Mouse (Mus musculus): ENCODE measurements at regions not wholly inside any gene's neighbourhood (a gene's known extent, or its start where the extent isn't known, plus 50 kb on each side); places are given as distances from the start of the nearest gene placed in this dataset.
"Not testable (repeated sequence)": the region's sequence is repeated elsewhere in the genome, so short reads cannot be mapped to it uniquely, and the experiment has no call there.

- no peak overlapping the region for H3K27ac ChIP-seq (ENCODE audit: insufficient read depth, low read length)
- H3K4me1 ChIP-seq (ENCODE audit: control insufficient read depth, insufficient read depth, low read length), result no peaks in the 10 kb centered on the region
- H3K4me3 ChIP-seq (ENCODE audit: insufficient read depth, low read length), result no peak overlapping the region
- no peak for TF ChIP-seq POLR2A (IDR thresholded peaks at IDR 0.05; ENCODE audit: low read depth, low read length)
These were observed 96.4 kb upstream of the C6 start for GRCm38 (mm10) chr15:4630611-4631010.

- TF ChIP-seq POLR2A (IDR thresholded peaks at IDR 0.05; ENCODE audit: low read depth, low read length) (no peak), CTCF (IDR thresholded peaks at IDR 0.05; ENCODE audit: borderline replicate concordance, insufficient read depth, low read length) (no peak)
- Histone ChIP-seq H3K4me1 (ENCODE audit: control insufficient read depth, insufficient read depth, low read length) (no peaks in the 10 kb centered on the region), H3K27ac (ENCODE audit: insufficient read depth, low read length) (no peak overlapping the region), H3K4me3 (ENCODE audit: insufficient read depth, low read length) (no peak overlapping the region)
These were observed 85.3 kb upstream of the C6 start for GRCm38 (mm10) chr15:4641666-4642065.

GRCm38 (mm10) chr15:4642859-4643258 is 84.1 kb upstream of the C6 start:
- H3K4me3 ChIP-seq (ENCODE audit: insufficient read depth, low read length), result no peak overlapping the region
- no peak overlapping the region for H3K27ac ChIP-seq (ENCODE audit: insufficient read depth, low read length)
- TF ChIP-seq CTCF (IDR thresholded peaks at IDR 0.05; ENCODE audit: borderline replicate concordance, insufficient read depth, low read length) (no peak), POLR2A (IDR thresholded peaks at IDR 0.05; ENCODE audit: low read depth, low read length) (no peak)
- H3K4me1 ChIP-seq (ENCODE audit: control insufficient read depth, insufficient read depth, low read length), result no peaks in the 10 kb centered on the region

DNA sequence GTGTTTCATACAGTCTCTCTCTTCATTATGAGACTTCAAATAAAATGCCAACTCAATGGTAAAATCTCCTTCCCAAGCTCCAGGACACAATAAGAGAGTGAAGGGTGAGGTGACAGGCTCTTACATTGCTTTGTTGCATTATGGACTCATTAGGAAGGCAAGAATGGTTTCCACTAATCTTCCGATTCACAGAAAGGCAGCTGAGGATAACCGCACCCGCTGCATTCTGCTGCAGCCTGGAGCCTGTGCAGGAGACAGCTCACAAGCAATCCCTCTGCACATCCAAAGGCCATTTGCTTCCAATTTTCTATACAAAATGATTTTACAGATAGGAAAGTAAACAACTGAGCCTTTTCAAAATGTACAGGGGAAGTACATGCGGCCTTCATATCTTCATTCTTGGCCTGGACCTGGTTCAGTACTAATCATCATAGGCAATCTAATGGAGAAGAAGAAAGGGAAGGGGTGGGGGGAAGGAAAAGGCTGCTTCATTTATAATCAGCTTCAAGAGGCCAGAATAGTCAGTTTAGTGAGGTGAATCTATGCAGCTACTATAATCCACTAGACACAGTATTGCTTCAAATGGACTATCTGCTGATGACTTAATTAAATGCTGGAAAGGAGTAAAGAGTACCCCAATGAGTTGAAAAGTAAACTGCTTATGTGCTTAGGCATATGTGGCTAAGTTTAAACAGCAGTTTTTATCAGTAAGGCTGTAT is 82.9 kb upstream of the C6 start:
- TF ChIP-seq POLR2A (IDR thresholded peaks at IDR 0.05; ENCODE audit: low read depth, low read length) (no peak), CTCF (IDR thresholded peaks at IDR 0.05; ENCODE audit: borderline replicate concordance, insufficient read depth, low read length) (no peak)
- no peaks in the 10 kb centered on the region for H3K4me1 ChIP-seq (ENCODE audit: control insufficient read depth, insufficient read depth, low read length)
- H3K27ac ChIP-seq (ENCODE audit: insufficient read depth, low read length), result no peak overlapping the region
- no peak overlapping the region for H3K4me3 ChIP-seq (ENCODE audit: insufficient read depth, low read length)

DNA sequence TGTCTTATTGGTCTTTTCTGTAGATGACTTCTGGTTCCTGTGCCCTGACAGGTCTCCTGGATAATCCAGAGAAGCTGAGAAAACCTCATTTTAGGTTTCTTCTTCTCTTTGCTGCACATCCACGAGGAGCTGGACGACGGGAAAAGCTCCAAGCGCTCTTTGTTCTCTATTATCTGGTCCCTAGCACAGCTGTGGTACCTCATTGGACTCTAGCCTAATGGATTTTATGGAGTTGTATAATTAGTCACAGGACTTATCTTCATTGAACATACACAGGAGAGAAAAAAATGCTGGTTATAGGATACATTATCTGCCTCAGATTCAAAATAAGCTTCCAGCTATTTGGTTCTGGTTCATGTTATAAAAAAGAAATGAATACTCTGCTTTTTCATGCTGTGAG is 78.3 kb upstream of the C6 start:
- no peak overlapping the region for H3K4me3 ChIP-seq (ENCODE audit: insufficient read depth, low read length)
- no peaks in the 10 kb centered on the region for H3K4me1 ChIP-seq (ENCODE audit: control insufficient read depth, insufficient read depth, low read length)
- TF ChIP-seq CTCF (IDR thresholded peaks at IDR 0.05; ENCODE audit: borderline replicate concordance, insufficient read depth, low read length) (no peak), POLR2A (IDR thresholded peaks at IDR 0.05; ENCODE audit: low read depth, low read length) (no peak)

GRCm38 (mm10) chr15:4653706-4654105 is 73.3 kb upstream of the C6 start:
- no peak for TF ChIP-seq POLR2A (IDR thresholded peaks at IDR 0.05; ENCODE audit: low read depth, low read length)
- no peak for TF ChIP-seq CTCF (IDR thresholded peaks at IDR 0.05; ENCODE audit: borderline replicate concordance, insufficient read depth, low read length)
- no peaks in the 10 kb centered on the region for H3K4me1 ChIP-seq (ENCODE audit: control insufficient read depth, insufficient read depth, low read length)
- peak overlapping the region; percentile 20; the same call in 1 of the 2 replicates for H3K27ac ChIP-seq (ENCODE audit: insufficient read depth, low read length)
- no peak overlapping the region for H3K4me3 ChIP-seq (ENCODE audit: insufficient read depth, low read length)

More for the DNA sequence above, 78.3 kb upstream of the C6 start:
- no peak overlapping the region for H3K27ac ChIP-seq (ENCODE audit: insufficient read depth, low read length)

- not testable (repeated sequence) for H3K27ac ChIP-seq (ENCODE audit: insufficient read depth, low read length)
These were observed 54.1 kb upstream of the C6 start for GRCm38 (mm10) chr15:4672859-4673258.

More at GRCm38 (mm10) chr15:4672859-4673258, 54.1 kb upstream of the C6 start:
- not testable (repeated sequence) for H3K4me3 ChIP-seq (ENCODE audit: insufficient read depth, low read length); H3K4me1 ChIP-seq (ENCODE audit: control insufficient read depth, insufficient read depth, low read length)

Data from embryonic fibroblast, embryonic 13.5 days (primary cell).